Mouse (Mus musculus) limb, embryonic 14.5 days (tissue): ENCODE data around the gene Atp6v0d1. TPM values are rescaled to one million over a fixed set of nuclear protein-coding genes. Genes with fewer than 3 reads are reported as not detected.

Source experiments
- ATAC-seq: fragments of 200-750 bp; cut with Nextera tagmentation; 2 replicates; pipeline ENCODE4 v1.8.0; 2017; ENCODE audit warnings: low read depth, moderate number of reproducible peaks, moderate TSS enrichment; ENCODE audit not compliant: low FRiP score
- DNase-seq: peaks from one replicate; pipeline ENCODE4 v3.0.0-alpha.2; 2015; ENCODE audit warnings: low spot score
- H3K27ac ChIP-seq: fragments of 300-500 bp; sonication (generic); replicated peaks from 2 replicates; pipeline ENCODE4 v1.5.1; 2014; ENCODE audit warnings: low read depth, mild to moderate bottlenecking, low read length, moderate library complexity, mixed read lengths
- H3K27me3 ChIP-seq: fragments of 300-500 bp; sonication (generic); 2 replicates; pipeline ENCODE4 v1.6.1; 2014; ENCODE audit warnings: low read length, mixed read lengths; ENCODE audit not compliant: control insufficient read depth, insufficient read depth
- H3K36me3 ChIP-seq: fragments of 300-500 bp; sonication (generic); 2 replicates; pipeline ENCODE4 v1.6.1; 2014; ENCODE audit warnings: mild to moderate bottlenecking, low read length, moderate library complexity, mixed read lengths; ENCODE audit not compliant: control insufficient read depth, insufficient read depth
- H3K4me1 ChIP-seq: fragments of 300-500 bp; sonication (generic); 2 replicates; pipeline ENCODE4 v1.6.1; 2014; ENCODE audit warnings: antibody characterized with exemption, low read length, mixed read lengths; ENCODE audit not compliant: control insufficient read depth, insufficient read depth
- H3K4me2 ChIP-seq: fragments of 300-500 bp; sonication (generic); replicated peaks from 2 replicates; pipeline ENCODE4 v1.6.1; 2014; ENCODE audit warnings: low read depth, mild to moderate bottlenecking, low read length, moderate library complexity; ENCODE audit not compliant: severe bottlenecking
- H3K4me3 ChIP-seq: fragments of 300-500 bp; sonication (generic); replicated peaks from 2 replicates; pipeline ENCODE4 v1.5.1; 2014; ENCODE audit warnings: low read length
- H3K9ac ChIP-seq: fragments of 300-500 bp; sonication (generic); 2 replicates; pipeline ENCODE4 v1.6.1; 2014; ENCODE audit warnings: mild to moderate bottlenecking, low read depth, low read length, moderate library complexity; ENCODE audit not compliant: severe bottlenecking
- H3K9me3 ChIP-seq: fragments of 300-500 bp; sonication (generic); 2 replicates; pipeline ENCODE4 v1.6.1; 2016; ENCODE audit warnings: low read length; ENCODE audit not compliant: control insufficient read depth
- POLR2A ChIP-seq: fragments of 200-500 bp; IDR thresholded peaks from 2 replicates; pipeline ENCODE4 v1.8.0; 2012; ENCODE audit warnings: inconsistent platforms, mild to moderate bottlenecking, moderate library complexity, borderline replicate concordance; ENCODE audit not compliant: insufficient read depth, insufficient read length; ENCODE audit errors: extremely low read depth
- WGBS: fragments of 180-500 bp; shearing (Covaris S2); extraction: QIAGEN DNeasy Blood & Tissue Kit; methylation state at CpG from one replicate; pipeline ENCODE4 v1.1.7; 2014; 5-methylcytosine and 5-hydroxymethylcytosine counted together
- polyA plus RNA-seq, 2 experiments: library from polyadenylated mRNA; depleted of rRNA in 1 of 2; stranded (reverse) in 1 of 2; unstranded in 1 of 2; fragments of >200 nt; fragmentation: Nextera tagmentation in 1 of 2; extraction: Ambion mirVana in 1 of 2; gene quantifications; 2 replicates each; pipeline versions ENCODE4 v1.2.1 to v1.2.3; 2012 to 2014

Atp6v0d1 gene
- polyA plus RNA-seq, 2 experiments = 93.2 to 98.9 TPM

- Histone ChIP-seq H3K4me2 (no peak overlapping the region), H3K4me3 (no peak overlapping the region), H3K9me3 (no peaks in the 10 kb centered on the region), H3K27me3 (no peaks in the 10 kb centered on the region), H3K36me3 (peaks cover 3% of the 10 kb centered on the region; the same call in 1 of the 2 replicates), H3K9ac (no peak overlapping the region), H3K4me1 (peaks cover 11% of the 10 kb centered on the region), H3K27ac (no peak overlapping the region)
- no peak for TF ChIP-seq POLR2A
- no peak for DNase-seq
- no peak for ATAC-seq
- 78% methylated on average over 2 of the region's 2 CpGs for WGBS
Observed at GRCm38 (mm10) chr8:105550083-105550482, 15.8 kb downstream of the Atp6v0d1 start.

- H3K4me2 ChIP-seq = no peak overlapping the region
- no peaks in the 10 kb centered on the region for H3K9me3 ChIP-seq
- ATAC-seq = no peak
- peaks cover 17% of the 10 kb centered on the region for H3K4me1 ChIP-seq
- no peak overlapping the region for H3K9ac ChIP-seq
- H3K4me3 ChIP-seq = no peak overlapping the region
- DNase-seq = no peak
- TF ChIP-seq POLR2A = no peak
- no peaks in the 10 kb centered on the region for H3K27me3 ChIP-seq
- 86% methylated on average over 1 of the region's 1 CpGs for WGBS
- H3K36me3 ChIP-seq = peaks cover 3% of the 10 kb centered on the region; the same call in 1 of the 2 replicates
- no peak overlapping the region for H3K27ac ChIP-seq
Observed at GRCm38 (mm10) chr8:105549506-105549905, 16.3 kb downstream of the Atp6v0d1 start.

GRCm38 (mm10) chr8:105546384-105547350 is 19.2 kb downstream of the Atp6v0d1 start:
- H3K4me1 ChIP-seq = peaks cover 17% of the 10 kb centered on the region

GRCm38 (mm10) chr8:105545249-105545648 is 20.6 kb downstream of the Atp6v0d1 start:
- Histone ChIP-seq H3K36me3 (peaks cover 8% of the 10 kb centered on the region; the same call in 1 of the 2 replicates), H3K9ac (no peak overlapping the region), H3K27ac (no peak overlapping the region), H3K4me1 (peaks cover 17% of the 10 kb centered on the region), H3K4me3 (no peak overlapping the region), H3K4me2 (no peak overlapping the region), H3K27me3 (no peaks in the 10 kb centered on the region), H3K9me3 (no peaks in the 10 kb centered on the region)
- no peak for TF ChIP-seq POLR2A
- no peak for ATAC-seq
- DNase-seq = no peak
- WGBS = 71% methylated on average over 3 of the region's 3 CpGs

More at GRCm38 (mm10) chr8:105546384-105547350, 19.2 kb downstream of the Atp6v0d1 start:
- H3K27ac ChIP-seq = no peak overlapping the region
- no peak overlapping the region for H3K4me2 ChIP-seq
- TF ChIP-seq POLR2A = no peak
- no peak overlapping the region for H3K9ac ChIP-seq
- H3K9me3 ChIP-seq = no peaks in the 10 kb centered on the region
- ATAC-seq (no peak), DNase-seq (no peak)
- H3K27me3 ChIP-seq = no peaks in the 10 kb centered on the region
- H3K4me3 ChIP-seq = no peak overlapping the region
- 57% methylated on average over 6 of the region's 6 CpGs for WGBS
- 0 out of 2 replicates have a peak, but pooled peaks cover 4% of the 10 kb centered on the region for H3K36me3 ChIP-seq

- H3K27me3 ChIP-seq = no peaks in the 10 kb centered on the region
- no peak overlapping the region for H3K4me3 ChIP-seq
- H3K9me3 ChIP-seq = no peaks in the 10 kb centered on the region
- H3K4me2 ChIP-seq = no peak overlapping the region
- ATAC-seq = no peak
- 44% methylated on average over 7 of the region's 7 CpGs for WGBS
- no peak for DNase-seq
- no peak overlapping the region for H3K9ac ChIP-seq
- H3K36me3 ChIP-seq = peaks cover 8% of the 10 kb centered on the region; the same call in 1 of the 2 replicates
- H3K4me1 ChIP-seq = peaks cover 17% of the 10 kb centered on the region
- H3K27ac ChIP-seq = no peak overlapping the region
- TF ChIP-seq POLR2A = no peak
Observed at GRCm38 (mm10) chr8:105544544-105545205, 21.2 kb downstream of the Atp6v0d1 start.
